Mouse (Mus musculus): Measurements from ENCODE around the gene Ckap4. TPM values are rescaled to one million over a fixed set of nuclear protein-coding genes. Genes with fewer than 3 reads are reported as not detected.

Gene Ckap4
- 49.1 and 66.3 TPM in 2 replicates for total RNA-seq (2014; rRNA removed)
- polyA plus RNA-seq (2015; fragmentation: Nextera tagmentation; extraction: Ambion mirVana): 39.9 and 50.1 TPM in 2 replicates

GRCm38 (mm10) chr10:84533912-84534671 lies at the start of gene Ckap4:
Gene Ckap4 (minus strand): TSS chr10:84534062.
- no peak for TF ChIP-seq CTCF (IDR thresholded peaks at IDR 0.05; ENCODE audit: low read depth)
- no peaks in the 10 kb centered on the region for H3K36me3 ChIP-seq (ENCODE audit: insufficient read depth)
- H3K4me1 ChIP-seq (ENCODE audit: insufficient read depth): peaks cover 19% of the 10 kb centered on the region
- peak within 1 kb of the TSS; percentile 83 for H3K27ac ChIP-seq (ENCODE audit: low read depth, low read length)
- peak; percentile 89 for ATAC-seq
- peak within 1 kb of the TSS; percentile 85 for H3K9ac ChIP-seq
- H3K9me3 ChIP-seq (ENCODE audit: low read length): no peaks in the 10 kb centered on the region
- H3K4me2 ChIP-seq (ENCODE audit: low read depth): peak within 1 kb of the TSS; percentile 83
- DNase-seq: peak; percentile 76
- under 1% methylated on average over 34 of the region's 64 CpGs for WGBS
- H3K27me3 ChIP-seq (ENCODE audit: insufficient read depth, low read length): no peaks in the 10 kb centered on the region
- peak within 1 kb of the TSS; percentile 78 for H3K4me3 ChIP-seq (ENCODE audit: low read depth, low read length)

GRCm38 (mm10) chr10:84582236-84582635 lies 48.4 kb upstream of the Ckap4 start:
- Histone ChIP-seq H3K4me3 (ENCODE audit: low read depth, low read length) (no peak overlapping the region), H3K9me3 (ENCODE audit: low read length) (no peaks in the 10 kb centered on the region), H3K36me3 (ENCODE audit: insufficient read depth) (0 out of 2 replicates have a peak, but pooled peaks cover 5% of the 10 kb centered on the region), H3K27ac (ENCODE audit: low read depth, low read length) (no peak overlapping the region), H3K9ac (no peak overlapping the region), H3K4me1 (ENCODE audit: insufficient read depth) (no peaks in the 10 kb centered on the region), H3K27me3 (ENCODE audit: insufficient read depth, low read length) (no peaks in the 10 kb centered on the region), H3K4me2 (ENCODE audit: low read depth) (no peak overlapping the region)
- 58% methylated on average over 7 of the region's 7 CpGs for WGBS
- no peak for TF ChIP-seq CTCF (IDR thresholded peaks at IDR 0.05; ENCODE audit: low read depth)
- DNase-seq (peak; percentile 36), ATAC-seq (peak; percentile 82)

- no peak for TF ChIP-seq CTCF (IDR thresholded peaks at IDR 0.05; ENCODE audit: low read depth)
- H3K27me3 ChIP-seq (ENCODE audit: insufficient read depth, low read length): no peaks in the 10 kb centered on the region
- H3K4me3 ChIP-seq (ENCODE audit: low read depth, low read length): no peak overlapping the region
- H3K36me3 ChIP-seq (ENCODE audit: insufficient read depth): 0 out of 2 replicates have a peak, but pooled peaks cover 5% of the 10 kb centered on the region
- DNase-seq: no peak
- H3K9me3 ChIP-seq (ENCODE audit: low read length): no peaks in the 10 kb centered on the region
- no peak overlapping the region for H3K9ac ChIP-seq
- H3K4me1 ChIP-seq (ENCODE audit: insufficient read depth): no peaks in the 10 kb centered on the region
- WGBS: 78% methylated on average over 8 of the region's 8 CpGs
- H3K27ac ChIP-seq (ENCODE audit: low read depth, low read length): no peak overlapping the region
- ATAC-seq: no peak
- no peak overlapping the region for H3K4me2 ChIP-seq (ENCODE audit: low read depth)
Measured at GRCm38 (mm10) chr10:84581191-84581590, 47.3 kb upstream of the Ckap4 start.

- no peaks in the 10 kb centered on the region for H3K27me3 ChIP-seq (ENCODE audit: insufficient read depth, low read length)
- no peaks in the 10 kb centered on the region for H3K36me3 ChIP-seq (ENCODE audit: insufficient read depth)
- H3K4me1 ChIP-seq (ENCODE audit: insufficient read depth): no peaks in the 10 kb centered on the region
- H3K9me3 ChIP-seq (ENCODE audit: low read length): no peaks in the 10 kb centered on the region
- TF ChIP-seq CTCF (IDR thresholded peaks at IDR 0.05; ENCODE audit: low read depth): no peak
- no peak overlapping the region for H3K4me2 ChIP-seq (ENCODE audit: low read depth)
- H3K9ac ChIP-seq: no peak overlapping the region
- no peak overlapping the region for H3K27ac ChIP-seq (ENCODE audit: low read depth, low read length)
- DNase-seq: no peak
- no peak for ATAC-seq
- no peak overlapping the region for H3K4me3 ChIP-seq (ENCODE audit: low read depth, low read length)
- WGBS: 89% methylated on average over 2 of the region's 2 CpGs
Measured at GRCm38 (mm10) chr10:84579527-84579926, 45.7 kb upstream of the Ckap4 start.

- no peak overlapping the region for H3K27ac ChIP-seq (ENCODE audit: low read depth, low read length)
- no peaks in the 10 kb centered on the region for H3K4me1 ChIP-seq (ENCODE audit: insufficient read depth)
- ATAC-seq (no peak), DNase-seq (no peak)
- 80% methylated on average over 10 of the region's 10 CpGs for WGBS
- no peaks in the 10 kb centered on the region for H3K36me3 ChIP-seq (ENCODE audit: insufficient read depth)
- H3K4me3 ChIP-seq (ENCODE audit: low read depth, low read length): no peak overlapping the region
- H3K4me2 ChIP-seq (ENCODE audit: low read depth): peak overlapping the region; percentile 82; the same call in 1 of the 2 replicates
- no peaks in the 10 kb centered on the region for H3K9me3 ChIP-seq (ENCODE audit: low read length)
- no peak overlapping the region for H3K9ac ChIP-seq
- TF ChIP-seq CTCF (IDR thresholded peaks at IDR 0.05; ENCODE audit: low read depth): no peak
- H3K27me3 ChIP-seq (ENCODE audit: insufficient read depth, low read length): no peaks in the 10 kb centered on the region
Measured at GRCm38 (mm10) chr10:84578738-84579137, 44.9 kb upstream of the Ckap4 start.

- peak overlapping the region; percentile 93 for H3K4me3 ChIP-seq (ENCODE audit: low read depth, low read length)
- DNase-seq: peak; percentile 81
- peak; percentile 24 for ATAC-seq
- peak overlapping the region; percentile 82 for H3K4me2 ChIP-seq (ENCODE audit: low read depth)
- WGBS: 2% methylated on average over 38 of the region's 38 CpGs
- H3K27me3 ChIP-seq (ENCODE audit: insufficient read depth, low read length): no peaks in the 10 kb centered on the region
- peak overlapping the region; percentile 58 for H3K27ac ChIP-seq (ENCODE audit: low read depth, low read length)
- TF ChIP-seq CTCF (IDR thresholded peaks at IDR 0.05; ENCODE audit: low read depth): no peak
- H3K9me3 ChIP-seq (ENCODE audit: low read length): no peaks in the 10 kb centered on the region
- H3K4me1 ChIP-seq (ENCODE audit: insufficient read depth): no peaks in the 10 kb centered on the region
- H3K36me3 ChIP-seq (ENCODE audit: insufficient read depth): no peaks in the 10 kb centered on the region
- peak overlapping the region; percentile 80 for H3K9ac ChIP-seq
Measured at GRCm38 (mm10) chr10:84577071-84577727, 43.3 kb upstream of the Ckap4 start.
